In genomic region chr9:96230271-96230670, GRCm38 (mm10) we compare ENCODE assay signal across 21 mouse cellular contexts.
"Had no signal": no experiment of that assay in that cellular context is flagged by ENCODE, and none has a peak within 500 bp of the region (broad histone marks: within the 10 kb centered on the region; RNA-seq: fewer than 3 reads in every experiment).

No protein-coding gene starts in this region.

- H3K4me1 ChIP-seq: limb, embryonic 12.5 days; limb, embryonic 15.5 days; neural tube, embryonic 13.5 days; stomach, embryonic 15.5 days had no signal

- H3K27ac ChIP-seq: limb, embryonic 12.5 days; limb, embryonic 15.5 days; liver, embryonic 14.5 days; macrophage; neural tube, embryonic 13.5 days; stomach, embryonic 15.5 days had no signal

- H3K4me3 ChIP-seq: limb, embryonic 12.5 days; limb, embryonic 15.5 days; myocyte; neural tube, embryonic 13.5 days; stomach, embryonic 15.5 days had no signal

- H3K27me3 ChIP-seq: limb, embryonic 12.5 days; limb, embryonic 15.5 days; neural tube, embryonic 13.5 days; stomach, embryonic 15.5 days had no signal

- H3K9me3 ChIP-seq: limb, embryonic 12.5 days; limb, embryonic 15.5 days; neural tube, embryonic 13.5 days; stomach, embryonic 15.5 days had no signal

- H3K9ac ChIP-seq: limb, embryonic 12.5 days; limb, embryonic 15.5 days; liver, embryonic 14.5 days; liver, postnatal 0 days; lung, embryonic 14.5 days; neural tube, embryonic 13.5 days; stomach, embryonic 15.5 days had no signal

- H3K4me2 ChIP-seq: limb, embryonic 12.5 days; limb, embryonic 15.5 days; liver, embryonic 11.5 days; lung, embryonic 14.5 days; neural tube, embryonic 13.5 days; stomach, embryonic 15.5 days had no signal

- H3K36me3 ChIP-seq: limb, embryonic 12.5 days; limb, embryonic 15.5 days; neural tube, embryonic 13.5 days; stomach, embryonic 15.5 days had no signal

- DNase-seq: kidney, adult 9 months; kidney, postnatal 14 days; kidney, postnatal 4 days; layer of hippocampus, adult 9-11 months; left cerebral cortex, postnatal 4 days; liver, postnatal 0 days; lung, embryonic 14.5 days; midbrain, embryonic 14.5 days; retina, postnatal 1 day; right cerebral cortex, postnatal 25 days; spleen, adult 18-20 months; thymus, postnatal 25 days had no signal

- ATAC-seq: liver, postnatal 0 days; lung, postnatal 0 days had no signal
